ENCODE assay signal across 8 mouse cellular contexts in the genomic region with DNA sequence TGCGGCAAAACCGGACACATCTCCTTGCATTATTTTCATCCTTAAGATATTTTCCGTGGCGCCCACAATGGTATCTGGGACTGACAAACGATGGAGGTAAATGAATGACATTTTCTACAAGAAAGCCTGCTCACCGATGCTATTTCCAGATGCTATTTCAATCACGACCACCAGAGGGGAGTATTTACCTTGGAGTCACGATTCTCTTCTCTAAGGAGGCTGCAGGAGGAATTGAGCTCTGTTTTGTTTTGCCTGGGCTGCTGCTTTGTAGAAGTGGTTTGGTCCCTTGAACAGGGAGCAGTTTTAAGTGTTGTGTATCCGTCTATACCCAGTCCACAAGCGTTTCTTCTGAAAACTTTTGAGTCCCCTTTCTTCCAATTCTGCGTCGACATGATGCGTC.
A peak's percentile ranks its signal among the peaks of the same experiment; 100 is the strongest.
DNase-seq lines count a peak whose midpoint lies in the region; ATAC-seq and TF ChIP-seq lines count a peak whose summit lies in the region.

No protein-coding gene starts in this region.

- ATAC-seq in Patski: peak; percentile 54

- in situ Hi-C loops in Patski (cut with MboI; ENCODE audit: low pct_unique_long_range_greater_than_20kb): loop anchor here (5.0 to 10.0 kb wide), 2 partner anchors 1084 to 1477 kb away; no protein-coding TSS in a partner anchor

- CTCF ChIA-PET in Patski (lab: Charles Lee): interaction anchor here (0.7 to 1.5 kb wide), 2 partner anchors 16 to 221 kb away, joined by 4 read pairs; no protein-coding TSS in a partner anchor

- POLR2A ChIA-PET in Patski (lab: Charles Lee): no interaction called here

- peak; percentile 72 for TF ChIP-seq CTCF in Patski (IDR thresholded peaks at IDR 0.05)

- DNase-seq in adrenal gland, adult 18-20 months (ENCODE audit: low spot score in 2 of 2): peak; percentile 22 to 48
- DNase-seq in adrenal gland, adult 8-10 months: no peak
- DNase-seq in Patski (ENCODE audit: low read depth, low spot score): no peak
- peak; percentile 63 for DNase-seq in embryo, embryonic 11.5 days (ENCODE audit: low read depth, low spot score)
- peak; percentile 67 for DNase-seq in heart, postnatal 4 days
- DNase-seq in layer of hippocampus, adult 9-11 months: peak; percentile 34
- DNase-seq in lung, postnatal 36 days: peak; percentile 80
- peak; percentile 30 for DNase-seq in right cerebral cortex, postnatal 14 days

- peaks cover 24% of the 10 kb centered on the region for H3K27me3 ChIP-seq in Patski

Comparison
In these comparisons a context has a peak if more than half of its experiments do, and no peak if none do; other contexts are left out.
1. DNase-seq: peak in adrenal gland, adult 18-20 months (2 of 2), embryo, embryonic 11.5 days (single experiment), heart, postnatal 4 days (single experiment), layer of hippocampus, adult 9-11 months (single experiment), lung, postnatal 36 days (single experiment) and right cerebral cortex, postnatal 14 days (single experiment); none in adrenal gland, adult 8-10 months (single experiment) and Patski (single experiment).